Mouse (Mus musculus): ENCODE results near the gene Arid4a.

The Arid4a gene

GRCm38 (mm10) chr12:71139258-71139828 lies 123.6 kb downstream of the Arid4a start:
- DNase-seq (ENCODE audit: low read depth, low spot score), result no peak

- no peak for DNase-seq (ENCODE audit: low read depth, low spot score)
These were observed 125.4 kb downstream of the Arid4a start for GRCm38 (mm10) chr12:71141189-71141588.

GRCm38 (mm10) chr12:71147641-71148040 lies 131.9 kb downstream of the Arid4a start:
- DNase-seq (ENCODE audit: low read depth, low spot score), result no peak

Measured in c-Kit-negative CD71-positive TER-119-positive erythroid progenitor cells, embryonic 14.5 days (primary cell).